Mouse (Mus musculus) ovary, postnatal 10 days (tissue): ENCODE data around the gene Ushbp1.
A peak's percentile ranks its signal among the peaks of the same experiment; 100 is the strongest.
"Not testable (repeated sequence)": the region's sequence is repeated elsewhere in the genome, so short reads cannot be mapped to it uniquely, and the experiment has no call there.

Experiments
- DNase-seq: peaks from one replicate; pipeline ENCODE4 v3.0.0; 2022; ENCODE audit warnings: low spot score

Ushbp1 gene

GRCm38 (mm10) chr8:71369040-71369718 is 26.4 kb downstream of the Ushbp1 start:
- no peak for DNase-seq

DNA sequence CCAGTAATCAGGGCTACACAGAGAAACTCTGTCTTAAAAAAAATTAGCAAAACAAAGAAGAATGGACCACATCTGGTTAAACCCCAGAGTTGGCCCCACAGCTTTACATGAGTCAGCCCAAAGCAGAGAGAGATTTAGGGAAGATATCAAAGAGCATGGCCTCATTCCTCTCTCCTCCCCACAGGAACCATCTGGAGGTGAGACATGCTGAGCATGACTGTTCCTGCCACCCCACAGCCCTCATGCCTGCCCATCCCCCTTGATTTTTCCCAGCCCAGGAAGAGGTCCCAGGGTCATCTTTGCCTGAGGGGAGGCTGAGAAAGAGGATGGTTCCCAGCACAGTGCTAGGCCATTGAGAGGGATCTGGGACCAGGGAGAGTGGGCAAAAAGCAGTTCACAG is 27.2 kb downstream of the Ushbp1 start:
- DNase-seq: no peak

DNA sequence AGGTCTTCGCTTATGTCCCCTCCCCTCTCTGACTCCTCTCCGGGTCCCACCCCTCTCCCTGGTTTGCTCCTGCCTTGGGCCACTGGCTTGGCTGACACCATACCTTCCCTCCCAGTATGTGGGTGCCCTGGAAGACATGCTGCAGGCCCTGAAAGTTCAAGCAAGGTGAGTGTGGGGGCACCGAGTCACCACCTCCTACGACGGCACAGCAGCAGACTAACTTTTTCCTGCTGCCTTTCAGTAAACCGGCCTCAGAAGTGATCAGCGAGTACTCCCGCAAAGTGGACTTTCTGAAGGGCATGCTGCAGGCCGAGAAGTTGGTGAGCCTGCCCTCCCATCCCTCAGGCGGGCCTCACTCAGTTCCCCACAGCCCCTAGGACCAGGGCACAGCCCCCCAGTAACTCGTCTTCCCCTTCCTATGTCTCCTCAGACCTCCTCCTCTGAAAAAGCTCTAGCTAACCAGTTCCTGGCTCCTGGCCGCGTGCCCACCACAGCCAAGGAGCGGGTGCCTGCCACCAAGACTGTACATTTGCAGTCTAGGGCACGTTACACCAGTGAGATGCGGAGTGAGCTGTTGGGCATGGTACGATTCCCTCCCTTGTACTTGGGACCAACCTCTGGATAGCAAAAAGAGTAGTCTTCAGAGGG is 27.9 kb downstream of the Ushbp1 start:
- no peak for DNase-seq

- DNase-seq: peak; percentile 88
Observed at GRCm38 (mm10) chr8:71366771-71367528, 28.7 kb downstream of the Ushbp1 start, which contains the start of gene Use1. Gene Use1, plus strand, starts transcription at chr8:71366848.

GRCm38 (mm10) chr8:71358026-71358425 is 37.6 kb downstream of the Ushbp1 start:
- DNase-seq: no peak

GRCm38 (mm10) chr8:71351520-71351919 is 44.1 kb downstream of the Ushbp1 start:
- no peak for DNase-seq

DNA sequence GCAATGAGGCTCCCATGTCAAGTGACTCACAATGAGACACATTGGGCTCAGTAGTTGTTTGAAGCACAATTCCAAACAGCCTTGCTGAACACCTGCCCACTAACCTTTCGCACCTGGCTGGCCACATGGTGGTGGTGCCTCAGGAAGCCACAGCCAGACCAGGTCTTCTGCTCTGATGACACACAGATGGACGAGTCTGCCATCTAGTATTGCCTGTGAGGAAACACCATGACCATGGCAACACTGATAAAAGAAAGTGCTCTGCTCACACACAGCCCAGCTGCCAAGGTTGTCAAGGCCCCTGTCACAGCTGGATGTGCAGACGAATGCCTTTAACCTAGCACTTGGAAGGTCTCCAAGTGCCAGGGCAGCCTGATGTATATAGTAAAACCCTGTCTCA is 44.5 kb downstream of the Ushbp1 start:
- DNase-seq: no peak

- DNase-seq: no peak
Observed at GRCm38 (mm10) chr8:71346581-71346980, 49.0 kb downstream of the Ushbp1 start.

GRCm38 (mm10) chr8:71340625-71341024 is 55.0 kb downstream of the Ushbp1 start:
- DNase-seq: no peak

GRCm38 (mm10) chr8:71337834-71338233 is 57.8 kb downstream of the Ushbp1 start:
- DNase-seq: not testable (repeated sequence)
